Mouse (Mus musculus) MEL (cell line): Measurements from ENCODE around the gene Irf2bp1. TPM values are rescaled to one million over a fixed set of nuclear protein-coding genes. Genes with fewer than 3 reads are reported as not detected.
A peak's percentile ranks its signal among the peaks of the same experiment; 100 is the strongest.

Experiments
- DNase-seq: peaks from one replicate; pipeline ENCODE4 v3.0.0; 2011; ENCODE audit warnings: low read depth, low spot score
- H3K27ac ChIP-seq: 2 replicates; pipeline ENCODE4 v1.5.1; 2012; ENCODE audit warnings: low read depth, mild to moderate bottlenecking, control low read depth, low read length, moderate library complexity; ENCODE audit not compliant: control insufficient read depth
- H3K27me3 ChIP-seq, 2 experiments: fragments of 150-350 bp in 1 of 2; sonication (generic) in 1 of 2; 2 replicates each; pipeline ENCODE4 v1.6.1; 2012; ENCODE audit warnings: low read length in 2 of 2, mild to moderate bottlenecking in 2 of 2, improper control_type of control experiment in 1 of 2, moderate library complexity in 1 of 2; ENCODE audit not compliant: insufficient read depth in 2 of 2, control insufficient read depth in 1 of 2
- H3K36me3 ChIP-seq, 2 experiments: 2 replicates each; pipeline ENCODE4 v1.6.1; 2012 to 2014; ENCODE audit warnings: low read length in 2 of 2, improper control_type of control experiment in 1 of 2, inconsistent platforms in 1 of 2, mild to moderate bottlenecking in 1 of 2; ENCODE audit not compliant: insufficient read depth in 2 of 2, control insufficient read depth in 1 of 2
- H3K4me1 ChIP-seq, 2 experiments: fragments of 150-350 bp in 1 of 2; sonication (generic) in 1 of 2; 2 replicates each; pipeline ENCODE4 v1.6.1; 2012; ENCODE audit warnings: low read length in 2 of 2, improper control_type of control experiment in 1 of 2, mild to moderate bottlenecking in 1 of 2; ENCODE audit not compliant: insufficient read depth in 2 of 2, control insufficient read depth in 1 of 2
- H3K4me3 ChIP-seq, 2 experiments: fragments of 150-350 bp in 1 of 2; sonication (generic) in 1 of 2; 2 replicates each; pipeline ENCODE4 v1.5.1; 2012; ENCODE audit warnings: low read depth in 2 of 2, low read length in 2 of 2, mild to moderate bottlenecking in 2 of 2, moderate library complexity in 2 of 2, control low read depth in 1 of 2, improper control_type of control experiment in 1 of 2; ENCODE audit not compliant: control insufficient read depth in 1 of 2, insufficient read depth in 1 of 2
- H3K79me2 ChIP-seq: 2 replicates; pipeline ENCODE4 v1.6.1; 2012; ENCODE audit warnings: mild to moderate bottlenecking, low read length, moderate library complexity; ENCODE audit not compliant: control insufficient read depth, poor library complexity, insufficient read depth
- H3K9ac ChIP-seq: 2 replicates; pipeline ENCODE4 v1.6.1; 2012; ENCODE audit warnings: low read depth, mild to moderate bottlenecking, control low read depth, low read length, moderate library complexity; ENCODE audit not compliant: control insufficient read depth, poor library complexity, severe bottlenecking
- H3K9me3 ChIP-seq: fragments of 150-350 bp; sonication (generic); replicated peaks from 2 replicates; pipeline ENCODE4 v1.6.1; 2012; ENCODE audit warnings: mild to moderate bottlenecking, low read length, improper control_type of control experiment, moderate library complexity; ENCODE audit not compliant: insufficient read depth
- CHD1 ChIP-seq: IDR thresholded peaks from 2 replicates; pipeline ENCODE4 v1.6.1; 2012; ENCODE audit warnings: low read depth, mild to moderate bottlenecking, inconsistent platforms, low read length, improper control_type of control experiment
- CHD2 ChIP-seq: IDR thresholded peaks from 2 replicates; pipeline ENCODE4 v1.6.1; 2011; ENCODE audit warnings: low read length, improper control_type of control experiment
- CTCF ChIP-seq, 3 experiments: IDR thresholded peaks in 2 of 3; conservative IDR thresholded peaks in 1 of 3; 2 replicates each; pipeline ENCODE4 v1.5.1; 2011 to 2012; ENCODE audit warnings: low read length in 3 of 3, low read depth in 2 of 3, mild to moderate bottlenecking in 2 of 3, improper control_type of control experiment in 1 of 3, inconsistent platforms in 1 of 3, mixed read lengths in 1 of 3, moderate library complexity in 1 of 3; ENCODE audit not compliant: control insufficient read depth in 1 of 3, insufficient read depth in 1 of 3, poor library complexity in 1 of 3, severe bottlenecking in 1 of 3
- ELF1 ChIP-seq: IDR thresholded peaks from 2 replicates; pipeline ENCODE4 v1.6.1; 2014; ENCODE audit warnings: low read depth, mild to moderate bottlenecking, inconsistent platforms, low read length, improper control_type of control experiment, moderate library complexity
- EP300 ChIP-seq, 2 experiments: IDR thresholded peaks; 2 replicates each; pipeline ENCODE4 v1.6.1; 2011; ENCODE audit warnings: improper control_type of control experiment in 2 of 2, low read length in 2 of 2, low read depth in 1 of 2, mild to moderate bottlenecking in 1 of 2
- GABPA ChIP-seq: IDR thresholded peaks from 2 replicates; pipeline ENCODE4 v1.6.1; 2012; ENCODE audit warnings: low read depth, mild to moderate bottlenecking, inconsistent platforms, low read length, improper control_type of control experiment, moderate library complexity
- GATA1 ChIP-seq: IDR thresholded peaks from 2 replicates; pipeline ENCODE4 v1.6.1; 2011; ENCODE audit warnings: low read depth, low read length, improper control_type of control experiment
- HCFC1 ChIP-seq: IDR thresholded peaks from 2 replicates; pipeline ENCODE4 v1.6.1; 2012; ENCODE audit warnings: low read depth, mild to moderate bottlenecking, inconsistent platforms, low read length, improper control_type of control experiment, moderate library complexity
- MAX ChIP-seq: IDR thresholded peaks from 2 replicates; pipeline ENCODE4 v1.6.1; 2011; ENCODE audit warnings: low read length, improper control_type of control experiment
- MXI1 ChIP-seq: IDR thresholded peaks from 2 replicates; pipeline ENCODE4 v1.6.1; 2011; ENCODE audit warnings: mild to moderate bottlenecking, low read depth, low read length, improper control_type of control experiment
- MYB ChIP-seq: IDR thresholded peaks from 2 replicates; pipeline ENCODE4 v1.6.1; 2011; ENCODE audit warnings: mild to moderate bottlenecking, low read depth, low read length, improper control_type of control experiment
- NRF1 ChIP-seq: IDR thresholded peaks from 2 replicates; pipeline ENCODE4 v1.6.1; 2014; ENCODE audit warnings: low read depth, mild to moderate bottlenecking, inconsistent platforms, low read length, improper control_type of control experiment, moderate library complexity; ENCODE audit not compliant: poor library complexity, insufficient read depth, severe bottlenecking
- POLR2AphosphoS5 ChIP-seq: IDR thresholded peaks from 2 replicates; pipeline ENCODE4 v1.6.1; 2012; ENCODE audit warnings: low read depth, borderline replicate concordance, mild to moderate bottlenecking, inconsistent platforms, low read length, moderate library complexity, mixed read lengths
- SIN3A ChIP-seq: IDR thresholded peaks from 2 replicates; pipeline ENCODE4 v1.6.1; 2012; ENCODE audit warnings: low read length, improper control_type of control experiment, inconsistent platforms
- SMC3 ChIP-seq: IDR thresholded peaks from 2 replicates; pipeline ENCODE4 v1.6.1; 2011; ENCODE audit warnings: low read depth, low read length, improper control_type of control experiment
- TAL1 ChIP-seq: IDR thresholded peaks from 2 replicates; pipeline ENCODE4 v1.6.1; 2012; ENCODE audit warnings: mild to moderate bottlenecking, inconsistent platforms, low read length, moderate library complexity, mixed read lengths
- TBP ChIP-seq: IDR thresholded peaks from 2 replicates; pipeline ENCODE4 v1.8.0; 2011; ENCODE audit warnings: low read depth, low read length, improper control_type of control experiment
- UBTF ChIP-seq: IDR thresholded peaks from 2 replicates; pipeline ENCODE4 v1.6.1; 2012; ENCODE audit warnings: low read depth, mild to moderate bottlenecking, inconsistent platforms, low read length, improper control_type of control experiment, moderate library complexity, borderline replicate concordance; ENCODE audit not compliant: insufficient read depth
- USF2 ChIP-seq, 2 experiments: IDR thresholded peaks; 2 replicates each; pipeline ENCODE4 v1.6.1; 2011 to 2012; ENCODE audit warnings: improper control_type of control experiment in 2 of 2, low read length in 2 of 2, borderline replicate concordance in 1 of 2, inconsistent platforms in 1 of 2, low read depth in 1 of 2, mild to moderate bottlenecking in 1 of 2; ENCODE audit not compliant: insufficient read depth in 1 of 2
- ZKSCAN1 ChIP-seq: IDR thresholded peaks from 2 replicates; pipeline ENCODE4 v1.6.1; 2012; ENCODE audit warnings: low read depth, mild to moderate bottlenecking, inconsistent platforms, low read length, improper control_type of control experiment, moderate library complexity
- ZMIZ1 ChIP-seq: IDR thresholded peaks from 2 replicates; pipeline ENCODE4 v1.6.1; 2012; ENCODE audit warnings: low read depth, mild to moderate bottlenecking, inconsistent platforms, low read length, improper control_type of control experiment, moderate library complexity
- polyA plus RNA-seq, 2 experiments: library from polyadenylated mRNA; stranded (reverse) in 1 of 2; unstranded in 1 of 2; fragments of >175 nt in 1 of 2; fragments of >200 nt in 1 of 2; gene quantifications; 2 replicates each; pipeline versions ENCODE4 v1.2.1 to v1.2.4; 2012; ENCODE audit warnings: low replicate concordance in 2 of 2, low read depth in 1 of 2; ENCODE audit not compliant: insufficient read length in 2 of 2, insufficient read depth in 1 of 2, missing spikeins in 1 of 2
- total RNA-seq: library from RNA; depleted of rRNA; stranded (reverse); fragments of 300-350 nt; gene quantifications from 2 replicates; pipeline ENCODE4 v1.2.3, GENCODE M21; 2012

Irf2bp1 gene
- total and polyA plus RNA-seq, 3 experiments = 33.1 to 41.1 TPM; not detected in 1

GRCm38 (mm10) chr7:18988780-18989179, 15.1 kb upstream of the Irf2bp1 start:
- Histone ChIP-seq H3K27me3 (no peaks in the 10 kb centered on the region), H3K9ac (no peak overlapping the region), H3K4me1 (peaks cover 2 to 21% of the 10 kb centered on the region in 2 experiments; a peak in 3 of 4 replicates), H3K4me3 (no peak overlapping the region), H3K79me2 (no peaks in the 10 kb centered on the region), H3K36me3 (peaks cover 0 to 7% of the 10 kb centered on the region in 2 experiments; a peak in 2 of 4 replicates), H3K9me3 (no peaks in the 10 kb centered on the region)
- DNase-seq = no peak
- TF ChIP-seq CHD1 = no peak
- TF ChIP-seq, all 39 proteins: peak for 0
- H3K27ac ChIP-seq = no peak overlapping the region

- DNase-seq = no peak
- no peaks in the 10 kb centered on the region for H3K27me3 ChIP-seq
- no peaks in the 10 kb centered on the region for H3K9me3 ChIP-seq
- no peak overlapping the region for H3K9ac ChIP-seq
- H3K4me3 ChIP-seq = no peak overlapping the region
- H3K36me3 ChIP-seq = peaks cover 0 to 7% of the 10 kb centered on the region in 2 experiments; a peak in 2 of 4 replicates
- H3K79me2 ChIP-seq = no peaks in the 10 kb centered on the region
- peaks cover 2 to 21% of the 10 kb centered on the region in 2 experiments; a peak in 3 of 4 replicates for H3K4me1 ChIP-seq
- no peak overlapping the region for H3K27ac ChIP-seq
- TF ChIP-seq SIN3A (no peak), UBTF (no peak), CTCF (IDR thresholded peaks at IDR 0.05 in 2 of 3, conservative IDR thresholded peaks at IDR 0.05 in 1 of 3; ENCODE audit: control insufficient read depth in 1 of 3, insufficient read depth in 1 of 3, low read depth in 2 of 3, low read length in 3 of 3, poor library complexity in 1 of 3, severe bottlenecking in 1 of 3) (no peak; a peak in 1 of 6 replicates), CHD1 (no peak), MAX (no peak), TBP (no peak), MXI1 (no peak), GABPA (no peak), POLR2AphosphoS5 (no peak), USF2 (IDR thresholded peaks at IDR 0.05; ENCODE audit: borderline replicate concordance in 1 of 2, insufficient read depth in 1 of 2, low read depth in 1 of 2, low read length in 2 of 2) (no peak), ZKSCAN1 (no peak)
- TF ChIP-seq, all 39 proteins: peak for 0
Measured at GRCm38 (mm10) chr7:18989995-18990394, 13.8 kb upstream of the Irf2bp1 start.

GRCm38 (mm10) chr7:18990601-18991295, 13.1 kb upstream of the Irf2bp1 start, which contains the start of gene Mypop:
Gene Mypop, plus strand, starts transcription at chr7:18991245.
- Histone ChIP-seq H3K9ac (peak within 1 kb of the TSS; percentile 53), H3K27me3 (no peaks in the 10 kb centered on the region)
- TF ChIP-seq GATA1 (no peak), NRF1 (peak; percentile 91), MXI1 (0 out of 2 replicates have a peak, but pooled peaks have one; percentile 38), CHD2 (peak; percentile 48; the same call in 1 of the 2 replicates), UBTF (no peak), TBP (0 out of 2 replicates have a peak, but pooled peaks have one; percentile 11), CHD1 (no peak), ZKSCAN1 (0 out of 2 replicates have a peak, but pooled peaks have one; percentile 32), HCFC1 (peak; percentile 86), MAX (0 out of 2 replicates have a peak, but pooled peaks have one; percentile 22), TAL1 (no peak), MYB (no peak), SIN3A (peak; percentile 26; the same call in 1 of the 2 replicates), EP300 (IDR thresholded peaks at IDR 0.05; ENCODE audit: low read depth in 1 of 2, low read length in 2 of 2) (no peak), POLR2AphosphoS5 (no peak; the same call in 1 of the 2 replicates), ZMIZ1 (0 out of 2 replicates have a peak, but pooled peaks have one; percentile 49), SMC3 (no peak), USF2 (IDR thresholded peaks at IDR 0.05; ENCODE audit: borderline replicate concordance in 1 of 2, insufficient read depth in 1 of 2, low read depth in 1 of 2, low read length in 2 of 2) (no peak), ELF1 (peak; percentile 39; the same call in 1 of the 2 replicates)

More at GRCm38 (mm10) chr7:18990601-18991295, 13.1 kb upstream of the Irf2bp1 start, which contains the start of gene Mypop:
- H3K79me2 ChIP-seq = no peaks in the 10 kb centered on the region
- H3K4me1 ChIP-seq = peaks cover 2 to 21% of the 10 kb centered on the region in 2 experiments; a peak in 3 of 4 replicates
- peaks cover 0 to 7% of the 10 kb centered on the region in 2 experiments; a peak in 2 of 4 replicates for H3K36me3 ChIP-seq
- no peaks in the 10 kb centered on the region for H3K9me3 ChIP-seq
- H3K4me3 ChIP-seq = peak within 1 kb of the TSS; percentile 45 to 47
- DNase-seq = peak; percentile 100
- H3K27ac ChIP-seq = peak within 1 kb of the TSS; percentile 34
